Mouse (Mus musculus) CH12.LX (cell line): Measurements from ENCODE around the gene Pla2g4a. TPM values are rescaled to one million over a fixed set of nuclear protein-coding genes. Genes with fewer than 3 reads are reported as not detected.

Experiments
- DNase-seq: peaks from one replicate; pipeline ENCODE4 v3.0.0-alpha.2; 2013; ENCODE audit errors: extremely low read depth
- H3K27ac ChIP-seq: 2 replicates; pipeline ENCODE4 v1.5.1; 2012; ENCODE audit warnings: low read depth, mild to moderate bottlenecking, control low read depth, moderate library complexity; ENCODE audit not compliant: insufficient read depth
- H3K27me3 ChIP-seq: replicated peaks from 2 replicates; pipeline ENCODE3; 2012; ENCODE audit warnings: inconsistent platforms
- H3K36me3 ChIP-seq, 2 experiments: replicated peaks in 1 of 2; 2 replicates each; pipeline versions ENCODE3 to v1.6.1; 2012; ENCODE audit warnings: inconsistent platforms in 1 of 2, low read length in 1 of 2, mild to moderate bottlenecking in 1 of 2, mixed read lengths in 1 of 2, moderate library complexity in 1 of 2; ENCODE audit not compliant: control insufficient read depth in 1 of 2, insufficient read depth in 1 of 2
- H3K4me1 ChIP-seq, 2 experiments: 2 replicates each; pipeline ENCODE4 v1.6.1; 2012; ENCODE audit warnings: inconsistent platforms in 1 of 2, moderate library complexity in 1 of 2; ENCODE audit not compliant: insufficient read depth in 2 of 2, control insufficient read depth in 1 of 2
- H3K4me2 ChIP-seq: 2 replicates; pipeline ENCODE4 v1.6.1; 2012; ENCODE audit warnings: low read depth, mild to moderate bottlenecking, control low read depth; ENCODE audit not compliant: poor library complexity, insufficient read depth, severe bottlenecking
- H3K4me3 ChIP-seq, 3 experiments: fragments of 150-350 bp in 1 of 3; sonication (generic) in 1 of 3; replicated peaks in 1 of 3; 2 replicates each; pipeline versions ENCODE3 to v1.5.1; 2011 to 2012; ENCODE audit warnings: low read depth in 2 of 3, low read length in 2 of 3, mild to moderate bottlenecking in 2 of 3, moderate library complexity in 2 of 3, control low read depth in 1 of 3, improper control_type of control experiment in 1 of 3, inconsistent platforms in 1 of 3, mixed read lengths in 1 of 3; ENCODE audit not compliant: poor library complexity in 1 of 3
- H3K79me2 ChIP-seq: replicated peaks from 2 replicates; pipeline ENCODE4 v1.6.1; 2012; ENCODE audit warnings: mild to moderate bottlenecking, moderate library complexity; ENCODE audit not compliant: control insufficient read depth, poor library complexity, insufficient read depth, severe bottlenecking; ENCODE audit errors: extremely low read depth
- H3K9ac ChIP-seq: 2 replicates; pipeline ENCODE4 v1.6.1; 2012; ENCODE audit warnings: low read depth, mild to moderate bottlenecking, control low read depth, moderate library complexity; ENCODE audit not compliant: insufficient read depth
- H3K9me3 ChIP-seq: replicated peaks from 2 replicates; pipeline ENCODE3; 2012; ENCODE audit warnings: low read length, inconsistent platforms, mixed read lengths
- CHD1 ChIP-seq: IDR thresholded peaks from 2 replicates; pipeline ENCODE4 v1.6.1; 2012; ENCODE audit warnings: low read depth, low read length, improper control_type of control experiment, inconsistent platforms
- CHD2 ChIP-seq: IDR thresholded peaks from 2 replicates; pipeline ENCODE4 v1.6.1; 2011; ENCODE audit warnings: low read length, improper control_type of control experiment
- E2F4 ChIP-seq: IDR thresholded peaks from 2 replicates; pipeline ENCODE4 v1.6.1; 2011; ENCODE audit warnings: low read depth, low read length, improper control_type of control experiment; ENCODE audit not compliant: insufficient replicate concordance
- ELF1 ChIP-seq: IDR thresholded peaks from 2 replicates; pipeline ENCODE4 v1.6.1; 2014; ENCODE audit warnings: low read depth, mild to moderate bottlenecking, inconsistent platforms, low read length, improper control_type of control experiment
- ETS1 ChIP-seq: conservative IDR thresholded peaks from 2 replicates; pipeline ENCODE4 v1.6.1; 2012; ENCODE audit warnings: low read depth, mild to moderate bottlenecking, inconsistent platforms, low read length, improper control_type of control experiment, moderate library complexity
- GABPA ChIP-seq: IDR thresholded peaks from 2 replicates; pipeline ENCODE4 v1.6.1; 2012; ENCODE audit warnings: low read depth, low read length, improper control_type of control experiment, inconsistent platforms; ENCODE audit not compliant: insufficient replicate concordance
- JUN ChIP-seq: IDR thresholded peaks from 2 replicates; pipeline ENCODE4 v1.6.1; 2011; ENCODE audit warnings: low read depth, mild to moderate bottlenecking, low read length, improper control_type of control experiment, moderate library complexity; ENCODE audit not compliant: insufficient read depth
- JUND ChIP-seq: conservative IDR thresholded peaks from 2 replicates; pipeline ENCODE4 v1.6.1; 2011; ENCODE audit warnings: low read depth, low read length, improper control_type of control experiment
- KAT2A ChIP-seq: IDR thresholded peaks from 2 replicates; pipeline ENCODE4 v1.6.1; 2012; ENCODE audit warnings: low read length, improper control_type of control experiment, inconsistent platforms; ENCODE audit not compliant: insufficient replicate concordance
- MAFK ChIP-seq: IDR thresholded peaks from 2 replicates; pipeline ENCODE4 v1.6.1; 2011; ENCODE audit warnings: low read length, improper control_type of control experiment; ENCODE audit not compliant: insufficient replicate concordance
- MAX ChIP-seq: IDR thresholded peaks from 2 replicates; pipeline ENCODE4 v1.6.1; 2011; ENCODE audit warnings: low read length, improper control_type of control experiment
- MAZ ChIP-seq: IDR thresholded peaks from 2 replicates; pipeline ENCODE4 v1.6.1; 2012; ENCODE audit warnings: low read depth, mild to moderate bottlenecking, inconsistent platforms, low read length, improper control_type of control experiment, moderate library complexity
- MEF2A ChIP-seq: IDR thresholded peaks from 2 replicates; pipeline ENCODE4 v1.6.1; 2014; ENCODE audit warnings: low read depth, mild to moderate bottlenecking, inconsistent platforms, low read length, improper control_type of control experiment, borderline replicate concordance
- MXI1 ChIP-seq: IDR thresholded peaks from 2 replicates; pipeline ENCODE4 v1.6.1; 2011; ENCODE audit warnings: mild to moderate bottlenecking, low read depth, low read length, improper control_type of control experiment
- MYC ChIP-seq: IDR thresholded peaks from 2 replicates; pipeline ENCODE4 v1.6.1; 2011; ENCODE audit warnings: low read depth, mild to moderate bottlenecking, improper control_type of control experiment, low read length
- NELFE ChIP-seq: IDR thresholded peaks from 2 replicates; pipeline ENCODE4 v1.6.1; 2011; ENCODE audit warnings: low read depth, low read length, improper control_type of control experiment
- NRF1 ChIP-seq: IDR thresholded peaks from 2 replicates; pipeline ENCODE4 v1.6.1; 2014; ENCODE audit warnings: low read depth, mild to moderate bottlenecking, inconsistent platforms, low read length, improper control_type of control experiment, moderate library complexity
- POLR2A ChIP-seq: IDR thresholded peaks from 2 replicates; pipeline ENCODE4 v1.6.1; 2011; ENCODE audit warnings: low read depth, mild to moderate bottlenecking, improper control_type of control experiment, low read length
- POLR2AphosphoS2 ChIP-seq: IDR thresholded peaks from 2 replicates; pipeline ENCODE4 v1.6.1; 2011; ENCODE audit warnings: low read depth, low read length, improper control_type of control experiment
- SIN3A ChIP-seq: IDR thresholded peaks from 2 replicates; pipeline ENCODE4 v1.6.1; 2012; ENCODE audit warnings: low read length, improper control_type of control experiment, inconsistent platforms
- SMC3 ChIP-seq: IDR thresholded peaks from 2 replicates; pipeline ENCODE4 v1.6.1; 2011; ENCODE audit warnings: low read depth, low read length, improper control_type of control experiment
- UBTF ChIP-seq: IDR thresholded peaks from 2 replicates; pipeline ENCODE4 v1.6.1; 2012; ENCODE audit warnings: low read depth, mild to moderate bottlenecking, inconsistent platforms, low read length, improper control_type of control experiment, moderate library complexity
- USF1 ChIP-seq: IDR thresholded peaks from 2 replicates; pipeline ENCODE4 v1.6.1; 2014; ENCODE audit warnings: low read depth, mild to moderate bottlenecking, inconsistent platforms, low read length, improper control_type of control experiment
- ZC3H11A ChIP-seq: IDR thresholded peaks from 2 replicates; pipeline ENCODE4 v1.6.1; 2012; ENCODE audit warnings: low read depth, mild to moderate bottlenecking, inconsistent platforms, low read length, improper control_type of control experiment
- ZMIZ1 ChIP-seq: IDR thresholded peaks from 2 replicates; pipeline ENCODE4 v1.6.1; 2012; ENCODE audit warnings: low read depth, mild to moderate bottlenecking, inconsistent platforms, low read length, improper control_type of control experiment
- dilution Hi-C: fragments of 300-500 bp; cut with MboI; formaldehyde crosslinking; loops from 2 replicates; pipeline ENCODE4 v1.14.3; 2020; ENCODE audit warnings: low sequenced_read_pairs; ENCODE audit not compliant: extremely low pct_unique_long_range_greater_than_20kb, extremely low pct_ligation_motif_present
- in situ Hi-C: fragments of 300-500 bp; cut with MboI; formaldehyde crosslinking; loops from 3 replicates; pipeline ENCODE4 v1.14.3; 2019; ENCODE audit warnings: low sequenced_read_pairs, low pct_ligation_motif_present, low pct_unique_long_range_greater_than_20kb, mixed read lengths
- polyA plus RNA-seq: library from polyadenylated mRNA; unstranded; fragments of >175 nt; gene quantifications from 2 replicates; pipeline ENCODE4 v1.2.1, GENCODE M21; 2012; ENCODE audit warnings: low read depth; ENCODE audit not compliant: insufficient read length
- total RNA-seq, 2 experiments: library from RNA; depleted of rRNA; stranded (reverse); fragments of 300-350 nt in 1 of 2; fragments of >200 nt in 1 of 2; gene quantifications; 2 replicates each; pipeline ENCODE4 v1.2.3; 2012 to 2014

Gene Pla2g4a
- total and polyA plus RNA-seq, 3 experiments = 3.2 to 15.6 (median 3.5) TPM

GRCm38 (mm10) chr1:149867323-149867722 lies 93.8 kb downstream of the Pla2g4a start:
- TF ChIP-seq SMC3 (no peak), KAT2A (no peak), MXI1 (no peak), ZMIZ1 (no peak), MYC (no peak), MAFK (no peak), JUND (no peak), POLR2AphosphoS2 (no peak), NELFE (no peak), GABPA (no peak), ETS1 (no peak), E2F4 (no peak)
- dilution Hi-C loops = no loop called here
- Histone ChIP-seq H3K4me3 (no peak overlapping the region), H3K36me3 (peaks cover 0 to 3% of the 10 kb centered on the region in 2 experiments), H3K9ac (no peak overlapping the region), H3K27me3 (no peaks in the 10 kb centered on the region), H3K4me1 (peaks cover 0 to 7% of the 10 kb centered on the region in 2 experiments; a peak in 1 of 4 replicates), H3K27ac (no peak overlapping the region), H3K79me2 (no peaks in the 10 kb centered on the region), H3K4me2 (no peak overlapping the region), H3K9me3 (no peaks in the 10 kb centered on the region)
- DNase-seq = no peak
- in situ Hi-C loops = no loop called here

- H3K27ac ChIP-seq = no peak overlapping the region
- no peaks in the 10 kb centered on the region for H3K27me3 ChIP-seq
- dilution Hi-C loops = no loop called here
- TF ChIP-seq ELF1 (no peak), MYC (no peak), ZC3H11A (no peak), MXI1 (no peak), ETS1 (no peak), NRF1 (no peak), MAX (no peak), USF1 (no peak), POLR2A (no peak), MEF2A (no peak), MAZ (no peak), CHD1 (no peak), JUN (no peak), CHD2 (no peak), GABPA (no peak), SIN3A (no peak), JUND (no peak), UBTF (no peak)
- TF ChIP-seq, all 38 proteins: peak for 0
- H3K9me3 ChIP-seq = no peaks in the 10 kb centered on the region
- DNase-seq = no peak
- H3K79me2 ChIP-seq = no peaks in the 10 kb centered on the region
- no peak overlapping the region for H3K4me2 ChIP-seq
- peaks cover 0 to 7% of the 10 kb centered on the region in 2 experiments; a peak in 1 of 4 replicates for H3K4me1 ChIP-seq
- H3K36me3 ChIP-seq = no peaks in the 10 kb centered on the region
- no peak overlapping the region for H3K9ac ChIP-seq
- H3K4me3 ChIP-seq = no peak overlapping the region
- in situ Hi-C loops = no loop called here
These were observed 94.9 kb downstream of the Pla2g4a start for GRCm38 (mm10) chr1:149866202-149866601.
